In genomic region chr19:7417911-7418849, GRCm38 (mm10) we compare ENCODE assay signal across 8 mouse cellular contexts. TPM values are rescaled to one million over a fixed set of nuclear protein-coding genes. Genes with fewer than 3 reads are reported as not detected.
DNase-seq lines count a peak whose midpoint lies in the region; ATAC-seq and TF ChIP-seq lines count a peak whose summit lies in the region.

No protein-coding gene starts in this region.

- H3K27me3 ChIP-seq in cerebellum, adult 2 months (ENCODE audit: control insufficient read depth, insufficient read depth, low read length), result no peaks in the 10 kb centered on the region; the same call in 1 of the 2 replicates
- H3K27me3 ChIP-seq in forebrain, postnatal 0 days (ENCODE audit: insufficient read depth, low read length), result no peaks in the 10 kb centered on the region

- ATAC-seq in forebrain, postnatal 0 days, result peak; percentile 80

- H3K36me3 ChIP-seq in forebrain, postnatal 0 days (ENCODE audit: insufficient read depth), result 0 out of 2 replicates have a peak, but pooled peaks cover 8% of the 10 kb centered on the region

- H3K4me2 ChIP-seq in forebrain, postnatal 0 days (ENCODE audit: low read depth), result peak overlapping the region; percentile 86

- peak overlapping the region; percentile 94 for H3K9ac ChIP-seq in forebrain, postnatal 0 days

- peak overlapping the region; percentile 79 for H3K4me3 ChIP-seq in cerebellum, adult 2 months (replicated peaks; ENCODE audit: insufficient read depth, low read depth, low read length)
- H3K4me3 ChIP-seq in forebrain, postnatal 0 days (ENCODE audit: low read depth, low read length), result peak overlapping the region; percentile 90

- 0 out of 2 replicates have a peak overlapping the region, but pooled peaks have one; percentile 3 for H3K27ac ChIP-seq in cerebellum, adult 2 months (ENCODE audit: insufficient read depth, low read length)
- peak overlapping the region; percentile 99 for H3K27ac ChIP-seq in forebrain, postnatal 0 days (ENCODE audit: low read depth, low read length)

- TF ChIP-seq POLR2A in cerebellum, adult 2 months (IDR thresholded peaks at IDR 0.05; ENCODE audit: borderline replicate concordance, insufficient read depth, low read length), result no peak

- 1% methylated on average over 55 of the region's 59 CpGs for WGBS in cerebellum, adult 2 months
- WGBS in forebrain, postnatal 0 days, result 2% methylated on average over 47 of the region's 59 CpGs

- no peaks in the 10 kb centered on the region for H3K9me3 ChIP-seq in forebrain, postnatal 0 days (ENCODE audit: low read length)

- no peaks in the 10 kb centered on the region for H3K4me1 ChIP-seq in cerebellum, adult 2 months (ENCODE audit: control insufficient read depth, insufficient read depth, low read length)
- H3K4me1 ChIP-seq in forebrain, postnatal 0 days (ENCODE audit: insufficient read depth), result peaks cover 30% of the 10 kb centered on the region

- peak; percentile 84 for DNase-seq in Muller cell, postnatal 12 days (ENCODE audit: inconsistent ontology term)
- peak; percentile 76 to 79 for DNase-seq in cerebellum, adult 2 months
- peak; percentile 95 for DNase-seq in forebrain, postnatal 0 days
- DNase-seq in heart, postnatal 4 days, result peak; percentile 92
- peak; percentile 79 for DNase-seq in layer of hippocampus, postnatal 25 days (ENCODE audit: extremely low spot score in 1 of 2, low spot score in 1 of 2)
- DNase-seq in lung, postnatal 36 days, result peak; percentile 76
- DNase-seq in retina, embryonic 14.5 days (ENCODE audit: low spot score), result peak; percentile 92
- peak; percentile 91 for DNase-seq in thymus, postnatal 25 days

- peak; percentile 69 for TF ChIP-seq CTCF in cerebellum, adult 2 months (IDR thresholded peaks at IDR 0.05; ENCODE audit: borderline replicate concordance, insufficient read depth, low read depth, low read length)
- TF ChIP-seq CTCF in forebrain, postnatal 0 days (IDR thresholded peaks at IDR 0.05; ENCODE audit: low read depth), result peak; percentile 87

RNA-seq across cellular contexts. Expression of gene 2700081O15Rik, which starts 0.8 kb away (rescaled TPM):
- polyA plus RNA-seq in cerebellum, adult 2 months (2012; rRNA removed), result 16.3 and 16.6 TPM in 2 replicates
- 185 and 206 TPM in 2 replicates for total RNA-seq in forebrain, postnatal 0 days (2014; rRNA removed)
- 24.3 and 29.9 TPM in 2 replicates for polyA plus RNA-seq in forebrain, postnatal 0 days (2015; fragmentation: Nextera tagmentation; extraction: Ambion mirVana)
- total RNA-seq in heart, postnatal 4 days (2021), result 10 to 100 TPM; 28.4 to 28.5 TPM
- 10 to 100 TPM; 48.9 to 51.4 TPM for total RNA-seq in layer of hippocampus, postnatal 25 days (2021)

RNA-seq across cellular contexts. Expression of gene Spindoc, which starts 35.4 kb away (rescaled TPM):
- 18.5 and 19.0 TPM in 2 replicates for polyA plus RNA-seq in cerebellum, adult 2 months (2012; rRNA removed)
- total RNA-seq in forebrain, postnatal 0 days (2014; rRNA removed), result 43.2 and 48.9 TPM in 2 replicates
- 16.4 and 20.8 TPM in 2 replicates for polyA plus RNA-seq in forebrain, postnatal 0 days (2015; fragmentation: Nextera tagmentation; extraction: Ambion mirVana)
- total RNA-seq in heart, postnatal 4 days (2021), result 10 to 100 TPM; 29.4 to 30.8 TPM
- 10 to 100 TPM; 33.8 to 35.3 TPM for total RNA-seq in layer of hippocampus, postnatal 25 days (2021)

Comparison
In these comparisons a context has a peak if more than half of its experiments do, and no peak if none do; other contexts are left out.
1. Peak in every context shown above with its lines: DNase-seq, ATAC-seq, H3K4me3 ChIP-seq and H3K27ac ChIP-seq.